Mouse (Mus musculus) CD4-positive helper T cell, adult 2 months (primary cell): ENCODE results near the gene Stag1.

Experiments
- DNase-seq: peaks from one replicate; pipeline ENCODE4 v3.0.0-alpha.2; 2012; ENCODE audit warnings: low read depth, missing footprints, low spot score

Stag1 gene

DNA sequence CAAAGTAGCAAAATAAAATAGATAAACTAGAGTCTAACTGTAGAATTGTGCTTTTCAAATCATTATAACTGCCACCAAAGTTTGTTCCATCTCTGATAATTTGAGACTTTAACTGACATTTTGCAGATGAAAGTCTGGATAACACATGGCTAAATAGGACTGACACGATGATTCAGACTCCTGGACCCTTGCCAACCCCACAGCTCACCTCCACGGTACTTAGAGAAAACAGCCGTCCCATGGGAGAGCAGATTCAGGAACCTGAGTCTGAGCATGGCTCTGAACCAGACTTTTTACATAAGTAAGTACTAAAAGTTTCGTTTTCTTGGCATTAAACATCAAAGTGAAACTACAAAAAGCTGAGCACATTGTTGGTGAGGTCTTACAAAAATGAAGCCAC lies 353.9 kb downstream of the Stag1 start:
- no peak for DNase-seq

DNA sequence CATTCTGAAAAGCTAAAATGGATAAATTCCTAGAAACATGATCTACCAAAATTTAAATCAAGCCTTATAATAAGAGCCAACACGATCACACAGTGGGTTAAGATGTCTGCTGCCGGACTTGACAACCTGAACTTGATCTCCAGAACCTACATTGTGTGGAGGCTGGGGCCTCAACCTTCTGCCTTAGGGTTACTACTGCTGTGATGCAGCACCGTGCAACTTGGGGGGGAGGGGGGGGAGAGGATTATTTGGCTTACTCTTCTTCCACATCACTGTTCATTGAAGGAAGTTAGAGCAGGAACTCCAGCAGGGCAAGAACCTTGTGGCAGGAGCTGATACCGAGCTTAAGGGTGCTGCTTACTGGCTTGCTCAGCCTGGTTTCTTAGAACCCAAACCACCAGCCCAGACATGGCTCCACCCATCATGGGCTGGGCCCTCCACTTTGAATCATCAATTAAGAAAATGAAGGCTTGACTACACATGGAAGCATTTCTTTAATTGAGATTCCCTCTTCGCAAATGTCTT lies 365.4 kb downstream of the Stag1 start:
- DNase-seq: no peak

DNA sequence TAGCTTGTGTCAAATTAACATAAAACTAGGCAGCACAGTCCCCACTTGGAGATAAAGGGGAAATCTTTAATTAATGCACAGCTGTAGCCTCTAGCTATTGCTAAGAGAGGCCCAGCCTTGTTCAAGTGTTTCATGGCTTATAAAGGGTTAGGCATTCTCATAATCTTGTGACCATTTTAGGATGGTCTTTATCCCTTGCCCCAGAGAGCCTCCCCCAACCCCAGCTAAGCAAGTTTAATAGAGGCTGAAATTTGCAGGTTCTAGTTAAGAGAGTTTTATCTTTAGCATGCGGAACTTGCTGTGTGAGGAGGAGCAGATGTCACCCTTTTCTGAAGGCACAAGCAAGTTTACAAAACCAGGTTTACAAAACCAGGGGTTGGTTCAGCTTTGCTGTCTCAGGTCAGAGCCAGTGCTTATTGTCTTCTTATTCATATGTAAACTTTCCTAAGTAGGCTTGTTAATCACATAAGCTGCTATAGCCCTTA lies 365.9 kb downstream of the Stag1 start:
- DNase-seq: no peak

DNA sequence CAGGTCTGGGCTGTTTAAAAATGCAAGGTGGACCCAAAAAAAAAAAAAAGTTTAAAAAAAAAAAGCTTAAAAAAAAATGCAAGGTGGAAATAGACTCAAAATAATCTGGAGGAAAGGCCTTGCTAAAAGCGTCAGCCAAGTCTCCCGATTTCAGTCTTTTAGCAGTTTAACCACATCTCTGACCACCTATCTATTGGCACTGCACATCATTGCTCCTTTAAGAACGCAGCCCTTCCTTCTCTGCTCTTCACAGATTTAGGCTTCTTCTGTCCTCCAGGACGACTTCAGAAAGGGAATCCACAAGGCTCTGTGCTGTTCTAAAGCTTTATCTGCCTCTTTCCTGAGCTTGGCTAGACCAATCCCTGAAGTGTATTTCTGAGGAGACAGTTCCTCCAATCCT lies 366.5 kb downstream of the Stag1 start:
- no peak for DNase-seq

DNA sequence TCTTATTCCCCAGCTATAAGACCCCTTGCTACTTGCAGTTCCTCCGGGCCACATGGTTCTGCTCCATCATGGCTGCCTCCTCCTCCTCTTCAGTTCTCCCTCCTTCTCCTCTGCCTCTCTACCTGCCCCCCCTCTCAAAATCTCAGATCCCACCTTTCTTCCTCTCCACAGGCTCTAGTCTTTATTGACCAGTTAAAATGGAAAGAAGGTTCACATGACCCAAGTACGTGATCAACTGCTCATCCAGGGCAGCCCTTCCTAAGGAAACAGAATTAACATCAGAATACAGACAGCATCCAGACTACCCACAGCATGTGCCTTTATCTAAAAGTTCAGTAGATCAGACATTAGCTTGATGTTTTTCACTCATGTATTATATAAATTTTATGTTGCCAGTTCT lies 371.9 kb downstream of the Stag1 start:
- no peak for DNase-seq

DNA sequence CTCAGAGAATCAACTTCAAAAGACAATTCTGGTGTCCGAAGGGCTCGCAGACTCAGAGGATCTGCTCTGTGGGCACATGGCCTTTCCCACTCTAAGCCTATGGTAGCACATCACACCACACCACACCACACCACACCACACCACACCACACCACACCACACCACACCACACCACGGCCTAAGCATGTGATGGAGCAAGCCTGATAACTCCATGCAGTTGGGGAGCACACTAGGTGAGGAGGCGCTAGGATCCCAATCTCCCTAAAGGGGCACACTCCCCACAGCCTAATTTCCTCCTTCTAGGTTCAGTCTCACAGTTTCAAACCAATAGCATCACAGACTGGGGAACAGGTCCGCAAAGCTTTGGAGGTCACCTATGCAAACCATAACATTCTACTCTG lies 381.1 kb downstream of the Stag1 start:
- DNase-seq: no peak

DNA sequence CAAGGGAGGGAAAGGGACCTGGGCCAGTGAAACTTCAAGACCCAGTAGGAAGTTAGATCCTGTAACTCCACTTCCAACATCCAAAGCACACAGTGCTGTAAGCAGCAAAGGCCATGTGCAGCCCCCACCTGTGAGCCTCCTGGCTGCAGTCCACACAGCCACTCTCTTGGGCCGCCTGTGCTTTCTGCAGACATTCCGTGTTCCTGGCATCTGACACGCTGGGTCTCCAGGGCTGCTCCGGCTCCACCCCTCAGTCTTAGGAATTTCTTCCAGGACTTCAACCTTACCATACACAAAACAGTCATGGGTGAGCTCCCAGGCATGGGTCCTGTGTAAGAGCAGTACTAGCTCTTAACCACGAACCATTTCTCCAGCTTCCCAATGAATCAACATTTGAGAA lies 381.7 kb downstream of the Stag1 start:
- no peak for DNase-seq

DNA sequence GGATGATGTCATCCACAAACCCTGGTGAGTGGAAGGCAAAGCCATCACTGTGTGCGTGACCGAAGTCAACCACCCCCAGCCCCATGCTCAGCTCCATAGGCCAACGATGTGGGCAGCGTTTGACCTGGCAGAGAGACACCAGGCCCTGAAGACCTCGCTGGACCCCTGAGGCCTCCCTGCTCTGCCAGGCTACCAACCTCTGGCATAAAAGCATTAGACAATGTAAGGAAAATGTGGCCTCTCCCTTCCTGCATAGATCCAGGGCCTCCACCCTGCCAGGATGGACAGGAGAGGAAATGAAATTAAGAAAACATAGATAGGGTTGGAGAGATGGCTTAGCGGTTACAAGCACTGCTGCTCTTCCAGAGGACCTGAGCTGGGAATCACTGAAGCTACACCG lies 385.2 kb downstream of the Stag1 start:
- DNase-seq: no peak

DNA sequence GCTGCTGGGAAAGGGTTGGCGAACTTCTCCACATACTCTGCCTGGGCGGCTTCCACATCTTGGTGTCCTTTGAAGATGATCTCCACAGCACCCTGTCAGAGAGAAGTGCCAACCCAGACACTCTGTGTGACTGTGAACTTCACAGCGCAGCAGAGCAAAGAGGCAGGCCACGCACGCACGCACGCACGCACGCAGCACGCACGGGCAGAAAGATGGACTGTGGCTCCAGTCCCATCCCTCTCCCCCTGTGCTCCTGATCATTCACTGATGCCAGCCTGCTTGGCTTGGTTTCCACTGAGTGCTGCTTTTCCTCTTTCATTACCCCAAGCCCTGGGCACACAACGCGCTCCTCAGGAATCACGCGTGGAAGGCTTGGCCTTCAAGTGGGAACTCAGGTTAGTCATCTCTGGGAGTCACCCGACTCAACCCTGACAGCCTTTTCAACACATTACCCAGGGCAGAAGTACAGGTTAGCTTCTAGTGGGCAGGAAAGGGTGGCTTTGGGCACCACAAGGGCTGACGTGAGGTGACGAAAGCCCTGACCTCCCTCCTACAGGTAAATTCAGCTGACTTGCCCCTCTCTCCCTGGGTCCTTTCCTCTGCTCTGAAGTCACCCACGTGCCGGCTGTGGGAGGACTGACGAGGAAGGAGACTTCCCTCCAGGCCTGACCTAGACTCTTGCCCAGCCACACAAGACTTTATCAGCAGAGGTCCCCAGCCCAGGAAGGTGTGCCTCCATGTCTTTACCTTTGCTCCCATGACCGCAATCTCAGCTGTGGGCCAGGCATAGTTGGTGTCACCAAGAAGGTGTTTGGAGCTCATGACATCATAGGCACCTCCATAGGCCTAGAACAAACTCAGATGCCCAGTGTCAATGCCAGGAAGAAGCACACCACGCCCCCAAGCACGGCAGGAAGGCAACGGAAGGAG lies 387.0 kb downstream of the Stag1 start:
- DNase-seq: no peak

DNA sequence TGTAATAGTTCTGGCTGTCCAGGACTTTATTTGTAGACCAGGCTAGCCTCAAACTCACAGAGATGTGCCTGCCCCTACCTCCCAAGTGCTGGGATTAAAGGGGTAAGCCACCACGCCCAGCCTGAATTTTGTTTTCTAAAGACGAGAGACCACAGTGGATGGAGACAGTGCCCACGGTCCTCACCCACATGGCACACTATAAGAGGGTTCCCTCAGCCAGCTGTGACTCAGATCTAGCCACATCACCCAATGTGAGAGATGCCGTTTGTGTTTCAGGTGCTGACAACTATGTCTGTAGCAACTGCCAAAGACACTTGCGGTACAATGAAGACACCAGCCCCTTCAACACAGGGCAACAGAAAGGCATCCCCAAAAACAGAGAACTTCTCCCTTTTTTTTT lies 389.4 kb downstream of the Stag1 start:
- no peak for DNase-seq

DNA sequence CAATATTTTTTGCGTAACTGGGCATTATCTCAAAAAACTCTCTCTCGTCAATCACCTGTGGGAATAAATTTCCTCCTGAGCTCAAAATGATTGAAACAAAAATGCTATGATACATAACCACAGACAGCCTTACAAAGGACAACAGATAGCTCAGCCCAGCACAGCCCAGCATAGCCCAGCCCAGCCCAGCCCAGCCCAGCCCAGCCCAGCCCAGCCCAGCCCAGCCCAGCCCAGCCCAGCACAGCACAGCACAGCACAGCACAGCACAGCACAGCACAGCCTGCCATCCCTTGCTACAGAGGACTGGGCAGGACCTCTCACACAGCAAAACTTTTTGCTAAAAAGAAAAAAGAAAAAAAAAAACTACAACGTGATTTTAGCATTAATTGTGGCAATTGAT lies 390.3 kb downstream of the Stag1 start:
- DNase-seq: no peak

DNA sequence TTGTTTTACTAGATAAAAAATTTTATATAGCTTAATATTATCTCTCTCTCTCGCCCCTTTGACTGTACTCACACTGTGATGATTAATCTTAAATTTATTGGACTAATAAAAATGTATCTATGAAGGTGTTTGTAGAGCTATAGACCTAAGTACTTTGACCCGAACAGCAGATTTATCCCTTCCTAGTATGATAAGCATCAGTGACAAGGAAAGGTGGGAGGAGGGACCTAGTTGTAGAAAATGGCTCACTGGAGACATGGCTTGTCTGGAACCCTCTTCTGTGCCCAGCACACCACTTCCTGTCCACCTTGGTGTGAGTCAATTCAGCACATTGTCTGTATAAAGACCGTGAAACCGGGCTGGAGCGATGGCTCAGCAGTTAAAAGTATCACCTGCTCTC lies 393.0 kb downstream of the Stag1 start:
- DNase-seq: no peak

DNA sequence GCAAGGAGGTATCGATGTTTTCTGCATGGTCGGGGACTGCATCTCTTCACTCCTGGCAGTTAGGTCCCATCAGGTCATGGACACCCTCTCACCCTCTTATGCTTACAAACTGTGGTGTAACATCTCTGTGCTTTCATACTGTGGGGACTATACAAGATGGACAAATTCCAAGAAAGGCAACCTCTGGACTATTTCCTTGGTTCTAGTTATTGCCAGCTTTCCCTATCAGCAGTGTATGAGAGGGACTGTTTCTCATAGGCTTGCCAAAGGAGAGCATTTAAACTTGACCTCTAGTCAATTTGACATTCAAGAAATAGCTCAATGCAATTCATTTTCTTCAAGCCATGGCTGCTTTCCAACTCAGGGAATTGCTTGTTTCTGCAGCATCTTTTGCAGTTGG lies 393.7 kb downstream of the Stag1 start:
- DNase-seq: no peak

DNA sequence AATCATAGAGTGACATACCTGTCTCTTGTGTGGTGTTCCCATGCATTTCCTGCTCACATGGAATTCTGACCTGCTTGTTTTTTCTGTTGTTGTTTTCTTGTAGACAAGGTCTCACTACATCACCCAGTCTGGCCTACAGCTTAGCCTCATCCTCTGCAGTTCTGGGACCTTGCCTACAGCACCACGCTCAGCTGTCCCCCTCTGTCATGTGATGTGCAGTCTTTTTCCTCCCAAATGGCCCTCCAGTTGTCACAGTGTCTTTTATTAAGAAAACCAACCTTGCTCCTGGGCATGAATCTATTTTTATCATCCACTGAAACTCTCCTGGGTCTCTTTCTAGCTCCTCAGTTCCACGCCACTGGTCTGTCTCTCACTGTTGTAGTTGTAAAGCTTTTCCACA lies 394.6 kb downstream of the Stag1 start:
- DNase-seq: no peak

DNA sequence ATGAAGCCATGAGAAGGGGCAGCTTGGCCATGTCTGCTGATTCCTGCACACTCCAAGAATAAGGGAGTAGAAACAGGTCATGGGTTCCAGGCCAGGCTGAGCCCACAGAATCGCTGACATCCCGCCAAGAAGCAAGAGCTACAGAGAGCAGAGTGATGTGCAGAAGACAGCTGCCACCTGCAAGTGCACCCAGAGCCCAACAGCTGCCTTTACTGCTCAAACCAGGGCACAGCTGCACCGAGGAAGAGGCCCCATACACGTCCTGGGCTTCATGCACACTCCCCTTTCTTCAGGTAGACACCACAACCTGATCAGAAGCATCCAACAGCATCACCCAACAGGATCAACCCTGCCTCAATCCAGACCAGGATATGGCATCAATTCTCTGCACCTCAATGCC lies 396.3 kb downstream of the Stag1 start:
- no peak for DNase-seq

DNA sequence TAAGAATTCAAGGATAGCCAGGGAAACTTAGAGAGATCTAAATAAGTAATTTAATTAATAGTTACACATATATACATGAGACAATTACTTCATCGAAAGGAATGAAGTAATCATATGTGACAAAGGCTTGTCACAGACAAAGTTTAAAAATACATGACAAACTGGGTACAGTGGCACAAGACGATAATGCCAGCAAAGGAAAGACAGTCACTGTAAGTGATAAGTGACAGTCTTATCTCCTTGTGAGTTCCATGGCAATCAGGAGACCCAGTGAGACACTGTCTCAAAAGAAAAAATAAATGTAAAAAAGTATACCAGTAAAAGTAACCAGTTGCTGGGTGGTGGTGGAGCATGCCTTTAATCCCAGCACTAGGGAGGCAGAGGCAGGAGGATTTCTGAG lies 399.5 kb downstream of the Stag1 start:
- DNase-seq: no peak

DNA sequence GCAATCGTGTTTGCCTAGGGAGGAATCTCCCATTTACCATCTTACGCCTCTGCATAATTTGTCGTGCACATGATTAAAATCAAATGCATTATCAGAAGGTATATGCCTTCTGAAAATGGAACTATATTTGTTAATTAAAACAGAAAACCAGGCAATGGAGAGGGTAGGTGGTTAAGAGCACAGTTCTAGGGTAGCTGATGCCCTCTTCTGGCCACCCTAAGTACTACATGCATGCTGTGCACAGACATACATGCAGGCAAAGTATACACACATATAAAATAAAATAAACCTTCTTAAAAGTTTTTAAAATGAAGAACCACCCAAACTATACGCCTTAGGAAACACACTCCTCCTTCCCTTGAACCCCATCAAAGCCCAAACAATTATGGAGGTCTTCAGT lies 404.5 kb downstream of the Stag1 start:
- DNase-seq: peak; percentile 35

DNA sequence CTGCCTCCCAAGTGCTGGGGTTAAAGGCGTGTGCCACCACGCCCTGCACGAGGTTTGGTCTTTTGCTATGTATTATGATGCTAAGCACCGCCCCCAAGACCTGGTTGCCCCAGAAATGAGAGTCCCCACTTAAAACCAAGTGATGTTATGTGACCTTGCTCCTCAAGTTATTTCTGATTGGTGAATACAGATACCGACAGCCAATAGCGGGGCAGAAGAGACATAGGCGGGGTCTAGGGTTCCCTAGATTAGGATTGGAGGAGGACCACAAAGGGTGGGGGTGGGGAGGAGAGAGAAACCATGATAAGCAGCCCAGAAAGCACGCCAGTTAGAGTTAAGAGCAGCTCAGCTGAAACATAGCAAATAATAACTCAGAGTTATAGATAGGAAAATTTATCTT lies 405.2 kb downstream of the Stag1 start:
- DNase-seq: no peak

DNA sequence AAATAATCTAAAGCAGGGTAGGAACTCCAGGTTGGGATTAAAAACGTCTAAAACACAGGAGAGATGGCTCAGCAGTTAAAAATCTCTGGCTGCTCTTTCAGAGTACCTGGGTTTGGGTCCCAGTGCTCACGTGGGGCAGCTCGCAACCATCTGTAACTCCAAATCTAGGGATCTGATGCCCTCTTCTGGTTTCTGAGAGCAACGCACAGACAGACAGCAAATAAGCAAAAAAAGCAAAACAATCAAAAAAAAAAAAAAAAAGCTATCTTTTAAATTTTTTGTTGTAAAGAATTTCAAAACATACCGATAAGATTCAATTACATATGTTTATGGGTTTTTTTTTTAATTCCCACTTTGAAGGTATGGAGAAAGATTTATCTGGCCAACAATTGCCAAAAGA lies 405.7 kb downstream of the Stag1 start:
- DNase-seq: no peak

DNA sequence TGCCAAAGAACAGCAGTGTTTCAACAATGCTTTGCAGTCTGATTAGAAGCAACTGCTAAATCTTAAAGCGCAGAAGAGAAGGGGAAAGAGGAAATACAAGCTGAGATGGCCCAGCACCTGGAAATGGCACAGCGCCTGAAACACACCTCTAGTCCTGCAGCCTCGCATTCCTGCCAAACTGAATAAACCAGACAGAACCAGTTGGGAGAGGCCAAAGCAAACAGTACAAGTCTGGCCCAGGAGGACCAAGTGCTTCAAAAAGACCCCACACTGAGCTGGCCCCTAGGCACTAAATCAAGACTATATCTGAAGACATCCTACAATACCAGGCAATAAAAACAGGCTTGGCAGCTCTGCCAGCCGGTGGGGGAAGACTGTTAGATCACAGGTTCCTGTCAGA lies 408.3 kb downstream of the Stag1 start:
- no peak for DNase-seq
